Mouse (Mus musculus) thymus, adult 2 months (tissue): ENCODE data around the gene Cfap44. TPM values are rescaled to one million over a fixed set of nuclear protein-coding genes. Genes with fewer than 3 reads are reported as not detected.

Experiments used
- DNase-seq: peaks from one replicate; pipeline ENCODE4 v3.0.0; 2021
- H3K27ac ChIP-seq: fragments of 200-500 bp; 2 replicates; pipeline ENCODE4 v1.5.1; 2012; ENCODE audit warnings: low read length, control low read depth; ENCODE audit not compliant: control insufficient read depth, insufficient read depth
- H3K27me3 ChIP-seq: fragments of 200-500 bp; 2 replicates; pipeline ENCODE4 v1.6.1; 2012; ENCODE audit warnings: mild to moderate bottlenecking, low read length, moderate library complexity, mixed read lengths; ENCODE audit not compliant: control insufficient read depth, insufficient read depth
- H3K36me3 ChIP-seq: fragments of 200-500 bp; 2 replicates; pipeline ENCODE4 v1.6.1; 2012; ENCODE audit warnings: mild to moderate bottlenecking, low read length, moderate library complexity; ENCODE audit not compliant: control insufficient read depth, insufficient read depth
- H3K4me1 ChIP-seq: fragments of 200-500 bp; replicated peaks from 2 replicates; pipeline ENCODE4 v1.6.1; 2012; ENCODE audit warnings: low read length; ENCODE audit not compliant: control insufficient read depth, insufficient read depth
- H3K4me3 ChIP-seq: fragments of 200-500 bp; 2 replicates; pipeline ENCODE4 v1.5.1; 2012; ENCODE audit warnings: mild to moderate bottlenecking, low read length, control low read depth, moderate library complexity; ENCODE audit not compliant: control insufficient read depth, insufficient read depth
- CTCF ChIP-seq: fragments of 200-500 bp; IDR thresholded peaks from 2 replicates; pipeline ENCODE4 v1.5.1; 2012; ENCODE audit warnings: mild to moderate bottlenecking, control low read depth, low read length, moderate library complexity, borderline replicate concordance; ENCODE audit not compliant: control insufficient read depth, poor library complexity, insufficient read depth; ENCODE audit errors: extremely low read depth
- POLR2A ChIP-seq: fragments of 200-500 bp; IDR thresholded peaks from 2 replicates; pipeline ENCODE4 v1.6.1; 2012; ENCODE audit warnings: mild to moderate bottlenecking, low read length, control low read depth, moderate library complexity; ENCODE audit not compliant: control insufficient read depth, poor library complexity, insufficient read depth; ENCODE audit errors: extremely low read depth
- WGBS: fragments of 180-500 bp; shearing (Covaris S2); methylation state at CpG from one replicate; pipeline ENCODE4 v1.1.7; 2018; 5-methylcytosine and 5-hydroxymethylcytosine counted together
- polyA plus RNA-seq: library from polyadenylated mRNA; depleted of rRNA; stranded (reverse); fragments of >200 nt; gene quantifications from 2 replicates; pipeline ENCODE4 v1.2.3, GENCODE M21; 2012

Cfap44 gene
- polyA plus RNA-seq, 1 experiment, result 0.12 TPM

DNA sequence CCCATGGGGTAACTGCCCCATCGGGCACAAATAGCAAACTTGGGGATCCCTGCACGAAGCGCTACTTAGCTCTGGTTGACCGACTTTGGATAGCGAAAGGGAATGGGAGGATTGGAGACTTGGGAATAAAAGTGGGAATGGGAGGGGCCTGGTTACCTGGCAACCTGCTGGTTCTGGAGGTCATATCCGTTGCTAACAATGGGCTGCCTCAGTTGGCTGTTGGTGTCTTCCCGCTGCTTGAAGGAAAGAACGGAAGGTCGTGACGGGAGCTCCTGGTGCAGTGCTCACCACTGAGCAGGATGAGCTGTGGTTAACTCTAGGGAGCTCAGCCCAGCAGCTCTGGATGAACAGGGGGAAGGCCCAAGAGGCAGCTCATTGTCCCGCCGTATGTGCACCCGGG is 92.6 kb downstream of the Cfap44 start:
- no peak for TF ChIP-seq POLR2A
- TF ChIP-seq CTCF, result no peak
- DNase-seq, result no peak
- Histone ChIP-seq H3K4me3 (no peak overlapping the region), H3K27ac (no peak overlapping the region), H3K4me1 (no peaks in the 10 kb centered on the region), H3K36me3 (no peaks in the 10 kb centered on the region), H3K27me3 (no peaks in the 10 kb centered on the region)
- WGBS, result 96% methylated on average over 13 of the region's 13 CpGs

DNA sequence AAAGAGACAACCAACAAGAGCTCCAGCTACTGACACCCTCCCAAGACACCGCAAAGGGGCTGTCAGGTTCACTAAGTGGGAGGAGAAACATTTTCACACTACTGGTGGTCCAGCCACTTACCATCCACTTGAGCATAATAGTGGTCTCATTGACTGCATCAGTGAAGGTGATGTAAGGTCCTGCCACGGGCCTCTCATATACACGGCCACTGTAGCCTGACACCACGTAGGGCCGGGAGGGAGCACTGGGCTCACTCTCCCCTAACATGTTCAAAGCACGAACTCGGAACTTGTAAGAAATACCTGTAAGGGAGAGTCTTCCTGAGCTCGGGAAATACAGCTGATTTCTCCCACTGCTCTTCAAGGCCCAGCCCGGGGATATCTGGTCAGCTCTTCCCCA is 96.5 kb downstream of the Cfap44 start:
- no peak overlapping the region for H3K4me3 ChIP-seq
- no peak for DNase-seq
- H3K27ac ChIP-seq, result no peak overlapping the region
- H3K4me1 ChIP-seq, result no peaks in the 10 kb centered on the region
- WGBS, result 96% methylated on average over 9 of the region's 9 CpGs
- TF ChIP-seq POLR2A, result no peak
- TF ChIP-seq CTCF, result no peak
- no peaks in the 10 kb centered on the region for H3K27me3 ChIP-seq
- H3K36me3 ChIP-seq, result no peaks in the 10 kb centered on the region

DNA sequence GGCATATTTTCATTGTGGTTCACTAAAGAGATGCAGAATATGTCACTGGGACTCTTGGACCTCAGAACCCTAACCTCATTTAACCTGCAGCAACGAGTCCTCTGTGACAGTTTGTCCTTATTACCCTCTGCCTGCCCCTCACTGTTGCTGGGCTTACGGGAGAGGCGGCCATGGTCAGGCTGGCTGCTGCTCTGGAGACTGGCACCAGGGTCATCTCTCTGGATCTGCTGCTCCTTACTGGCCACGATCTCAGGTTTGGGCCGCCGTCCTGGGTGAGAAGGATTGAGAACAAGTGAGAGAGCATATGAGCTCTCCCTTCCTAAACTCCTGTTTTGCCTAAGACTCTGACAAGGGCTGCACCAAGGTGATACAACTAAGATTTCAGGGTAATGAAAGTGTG is 97.6 kb downstream of the Cfap44 start:
- no peaks in the 10 kb centered on the region for H3K4me1 ChIP-seq
- TF ChIP-seq CTCF, result no peak
- TF ChIP-seq POLR2A, result no peak
- no peak overlapping the region for H3K27ac ChIP-seq
- H3K27me3 ChIP-seq, result no peaks in the 10 kb centered on the region
- H3K36me3 ChIP-seq, result no peaks in the 10 kb centered on the region
- DNase-seq, result no peak
- WGBS, result 94% methylated on average over 6 of the region's 6 CpGs
- H3K4me3 ChIP-seq, result no peak overlapping the region

DNA sequence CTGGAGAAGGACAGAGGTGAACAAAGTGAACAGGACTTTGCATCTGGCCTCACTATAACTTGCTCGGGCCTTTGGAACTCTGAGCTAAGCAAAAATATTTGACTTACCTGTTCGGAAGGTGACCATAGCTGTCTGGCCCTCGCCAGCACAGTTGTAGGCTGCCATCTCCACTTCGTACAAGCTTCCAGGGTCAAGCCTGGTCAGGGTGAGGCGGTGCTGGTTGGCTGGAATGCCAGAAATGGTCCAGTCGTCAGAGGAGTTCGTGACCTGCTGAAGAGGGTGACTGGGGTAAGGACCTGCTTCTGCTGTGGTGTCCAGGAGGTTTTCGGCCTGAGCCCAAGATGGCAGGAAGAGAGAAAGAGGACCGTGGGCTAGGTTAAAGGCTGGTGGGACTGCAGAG is 98.1 kb downstream of the Cfap44 start:
- TF ChIP-seq POLR2A, result no peak
- TF ChIP-seq CTCF, result no peak
- Histone ChIP-seq H3K4me3 (no peak overlapping the region), H3K27me3 (no peaks in the 10 kb centered on the region), H3K27ac (no peak overlapping the region), H3K4me1 (no peaks in the 10 kb centered on the region), H3K36me3 (no peaks in the 10 kb centered on the region)
- DNase-seq, result no peak
- WGBS, result 92% methylated on average over 9 of the region's 9 CpGs

DNA sequence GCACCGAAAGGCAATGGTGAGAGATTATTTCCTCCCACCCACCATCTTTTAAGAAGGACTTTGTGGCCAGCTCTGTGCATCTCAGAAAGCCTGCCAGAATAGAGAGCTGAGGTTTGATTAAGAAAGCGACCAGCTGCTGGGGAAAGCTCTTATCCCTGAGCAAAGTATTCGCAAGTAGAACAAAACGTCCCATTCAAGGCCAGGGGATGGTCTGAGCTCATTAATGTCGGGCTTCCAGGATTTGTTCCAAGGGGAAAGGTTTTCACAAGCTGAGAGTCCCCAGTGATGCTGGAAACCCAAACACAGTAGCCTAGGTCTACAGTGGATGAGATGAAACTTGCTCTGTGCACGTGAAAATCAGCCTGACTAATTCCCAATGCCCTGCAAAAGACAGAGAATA is 99.3 kb downstream of the Cfap44 start:
- no peak for TF ChIP-seq POLR2A
- TF ChIP-seq CTCF, result no peak
- Histone ChIP-seq H3K4me1 (no peaks in the 10 kb centered on the region), H3K4me3 (no peak overlapping the region), H3K27me3 (no peaks in the 10 kb centered on the region), H3K36me3 (no peaks in the 10 kb centered on the region), H3K27ac (no peak overlapping the region)
- DNase-seq, result no peak
- 88% methylated on average over 6 of the region's 6 CpGs for WGBS

DNA sequence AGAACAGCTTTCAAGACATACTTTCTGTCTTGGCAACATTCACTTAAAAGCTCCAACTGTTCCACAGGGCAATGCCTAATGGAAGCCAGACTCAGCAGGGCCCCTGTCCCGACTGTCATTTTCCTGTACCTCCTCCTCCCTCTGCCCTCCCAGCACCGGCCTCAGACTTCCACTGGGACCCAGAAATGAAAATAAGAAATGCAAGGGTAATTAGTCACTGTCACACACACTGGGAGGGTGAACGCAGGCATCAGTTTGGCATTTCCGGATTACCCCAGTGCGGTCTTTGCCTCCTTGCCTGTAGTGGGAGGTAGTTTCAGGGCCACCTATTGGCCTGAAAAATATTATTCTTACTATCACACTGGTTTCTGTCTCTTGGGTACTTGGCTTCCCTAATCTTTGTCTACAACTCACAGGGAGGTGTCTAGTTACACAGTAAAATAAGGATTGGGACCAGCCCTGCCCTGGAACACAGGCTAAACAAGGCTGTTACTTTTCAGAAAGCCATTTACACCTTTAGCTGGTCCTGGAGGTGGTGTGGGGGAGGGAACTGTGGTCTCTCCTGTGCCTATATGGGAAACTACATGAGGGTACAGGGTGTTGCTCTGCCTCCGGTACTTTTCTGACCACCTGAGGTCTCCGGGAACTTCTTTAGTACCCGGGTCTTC is 100.0 kb downstream of the Cfap44 start:
- TF ChIP-seq CTCF (no peak), POLR2A (no peak)
- Histone ChIP-seq H3K4me1 (no peaks in the 10 kb centered on the region), H3K36me3 (no peaks in the 10 kb centered on the region), H3K27me3 (no peaks in the 10 kb centered on the region), H3K4me3 (no peak overlapping the region), H3K27ac (no peak overlapping the region)
- 29% methylated on average over 8 of the region's 8 CpGs for WGBS
- no peak for DNase-seq

DNA sequence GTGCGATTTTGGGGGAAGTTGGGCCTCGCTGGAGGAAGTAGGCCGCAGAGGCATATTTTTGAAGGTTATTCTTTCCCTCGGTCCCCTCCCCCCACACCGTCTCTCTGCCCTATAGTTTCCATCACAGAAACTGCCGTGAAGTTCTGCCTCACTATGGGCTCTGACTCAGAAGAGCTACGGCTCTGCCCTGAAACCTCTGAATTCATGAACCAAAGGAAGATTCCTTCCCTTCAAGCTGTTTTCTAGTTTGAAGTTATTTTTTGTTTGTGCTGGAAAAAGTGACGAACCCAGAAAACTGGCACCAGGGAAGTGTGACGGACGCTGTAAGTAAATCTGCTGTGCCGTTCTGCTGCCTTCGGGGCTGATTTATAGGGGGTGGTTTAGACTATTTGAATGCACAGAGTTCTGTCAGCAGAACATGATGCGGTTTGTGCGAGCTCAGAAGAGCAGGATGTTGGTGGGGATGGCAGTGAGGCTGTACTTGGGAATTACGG is 102.4 kb downstream of the Cfap44 start:
- Histone ChIP-seq H3K27me3 (no peaks in the 10 kb centered on the region), H3K36me3 (no peaks in the 10 kb centered on the region), H3K4me3 (no peak overlapping the region), H3K27ac (no peak overlapping the region), H3K4me1 (no peaks in the 10 kb centered on the region)
- 48% methylated on average over 15 of the region's 15 CpGs for WGBS
- TF ChIP-seq CTCF, result no peak
- TF ChIP-seq POLR2A, result no peak
- no peak for DNase-seq

DNA sequence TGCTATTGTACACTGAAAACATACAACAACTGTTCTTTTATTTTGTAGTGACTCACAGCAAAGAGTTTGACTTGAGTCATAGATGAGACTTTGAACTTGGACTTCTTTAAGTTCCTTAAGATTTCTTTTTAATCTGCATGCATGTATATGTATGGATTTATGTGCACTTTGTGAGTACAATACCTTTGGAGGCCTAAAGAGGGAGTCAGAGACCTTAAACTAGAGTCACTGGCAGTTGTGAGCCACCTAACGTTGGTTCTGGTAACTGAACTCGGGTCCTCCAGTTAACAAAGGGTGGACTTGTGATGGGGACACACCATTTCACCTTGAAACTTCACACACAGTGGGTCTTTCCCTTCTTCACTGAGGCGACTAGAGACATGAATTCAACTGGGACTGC is 103.9 kb downstream of the Cfap44 start:
- DNase-seq, result no peak
- WGBS, result 95% methylated on average over 3 of the region's 3 CpGs
- H3K36me3 ChIP-seq, result no peaks in the 10 kb centered on the region
- TF ChIP-seq POLR2A (no peak), CTCF (no peak)
- H3K4me1 ChIP-seq, result no peaks in the 10 kb centered on the region
- H3K27ac ChIP-seq, result no peak overlapping the region
- H3K27me3 ChIP-seq, result no peaks in the 10 kb centered on the region
- H3K4me3 ChIP-seq, result no peak overlapping the region
